28 mouse cellular contexts compared by ENCODE assay signal in genomic region chr5:145081866-145082613, GRCm38 (mm10). TPM values are rescaled to one million over a fixed set of nuclear protein-coding genes. Genes with fewer than 3 reads are reported as not detected.
"Had no signal": no experiment of that assay in that cellular context is flagged by ENCODE, and none has a peak within 500 bp of the region (broad histone marks: within the 10 kb centered on the region; RNA-seq: fewer than 3 reads in every experiment).

No protein-coding gene starts in this region.

- H3K9ac ChIP-seq: limb, embryonic 13.5 days; liver, embryonic 12.5 days; liver, embryonic 15.5 days; lung, embryonic 14.5 days; midbrain, embryonic 13.5 days; neural tube, embryonic 13.5 days; stomach, embryonic 15.5 days had no signal

- H3K4me2 ChIP-seq: limb, embryonic 13.5 days; liver, embryonic 12.5 days; liver, embryonic 15.5 days; lung, embryonic 14.5 days; midbrain, embryonic 13.5 days; neural tube, embryonic 13.5 days; stomach, embryonic 15.5 days had no signal

- H3K9me3 ChIP-seq: limb, embryonic 10.5 days; limb, embryonic 13.5 days; liver, embryonic 12.5 days; liver, embryonic 15.5 days; megakaryocyte, embryonic 14.5 days; midbrain, embryonic 10.5 days; midbrain, embryonic 13.5 days; neural tube, embryonic 13.5 days; stomach, embryonic 15.5 days had no signal

- ATAC-seq: intestine, postnatal 0 days; liver, embryonic 12.5 days; midbrain, embryonic 16.5 days had no signal

- H3K27ac ChIP-seq: kidney, postnatal 0 days; layer of hippocampus, adult 2 months; limb, embryonic 10.5 days; limb, embryonic 13.5 days; liver, embryonic 12.5 days; liver, embryonic 15.5 days; macrophage; midbrain, embryonic 10.5 days; midbrain, embryonic 13.5 days; neural tube, embryonic 13.5 days; stomach, embryonic 15.5 days had no signal

- H3K36me3 ChIP-seq: liver, embryonic 15.5 days had no signal

- DNase-seq: kidney, adult 2 months; kidney, postnatal 25 days; layer of hippocampus, adult 9-11 months; liver; lung, embryonic 14.5 days; retina, postnatal 1 day; right cerebral cortex, postnatal 25 days; spleen, adult 18-20 months; thymus, postnatal 4 days had no signal

- H3K4me3 ChIP-seq: layer of hippocampus, adult 2 months; limb, embryonic 13.5 days; liver, embryonic 12.5 days; liver, embryonic 15.5 days; megakaryocyte, embryonic 14.5 days; midbrain, embryonic 10.5 days; midbrain, embryonic 13.5 days; myocyte; neural tube, embryonic 13.5 days; stomach, embryonic 15.5 days had no signal

- H3K27me3 ChIP-seq: limb, embryonic 13.5 days; liver, embryonic 12.5 days; liver, embryonic 15.5 days; megakaryocyte, embryonic 14.5 days; midbrain, embryonic 13.5 days; neural tube, embryonic 13.5 days; stomach, embryonic 15.5 days had no signal

RNA-seq across cellular contexts. Expression of gene Kpna7, which starts 1.8 kb away (rescaled TPM):
- polyA plus RNA-seq: intestine, embryonic 14.5 days; kidney, adult 2 months; kidney, embryonic 14.5 days; kidney, postnatal 0 days; large intestine, adult 2 months; limb, embryonic 10.5 days; limb, embryonic 13.5 days; lung, embryonic 14.5 days; macrophage; midbrain, embryonic 10.5 days; midbrain, embryonic 13.5 days; midbrain, embryonic 16.5 days; myocyte; neural tube, embryonic 13.5 days had no signal

RNA-seq across cellular contexts. Expression of gene 1700018F24Rik, which starts 39.2 kb away (rescaled TPM):
- polyA plus RNA-seq: intestine, embryonic 14.5 days; intestine, postnatal 0 days; kidney, adult 2 months; kidney, embryonic 14.5 days; kidney, postnatal 0 days; large intestine, adult 2 months; limb, embryonic 10.5 days; limb, embryonic 13.5 days; liver, embryonic 12.5 days; liver, embryonic 15.5 days; lung, embryonic 14.5 days; macrophage; midbrain, embryonic 10.5 days; midbrain, embryonic 13.5 days; midbrain, embryonic 16.5 days; myocyte; neural tube, embryonic 13.5 days; stomach, embryonic 15.5 days; thymus, postnatal 0 days had no signal

RNA-seq across cellular contexts. Expression of gene Gm4871, which starts 49.5 kb away (rescaled TPM):
- polyA plus RNA-seq: intestine, embryonic 14.5 days; intestine, postnatal 0 days; kidney, adult 2 months; kidney, embryonic 14.5 days; kidney, postnatal 0 days; large intestine, adult 2 months; limb, embryonic 10.5 days; limb, embryonic 13.5 days; liver, embryonic 12.5 days; liver, embryonic 15.5 days; lung, embryonic 14.5 days; macrophage; midbrain, embryonic 10.5 days; midbrain, embryonic 13.5 days; midbrain, embryonic 16.5 days; myocyte; neural tube, embryonic 13.5 days; stomach, embryonic 15.5 days; thymus, postnatal 0 days had no signal
